Mouse (Mus musculus) adrenal gland, postnatal 4 days (tissue): ENCODE data around the gene Enpp6. TPM values are rescaled to one million over a fixed set of nuclear protein-coding genes. Genes with fewer than 3 reads are reported as not detected.
A peak's percentile ranks its signal among the peaks of the same experiment; 100 is the strongest.

Experiments
- DNase-seq, 2 experiments: peaks; one replicate each; pipeline ENCODE4 v3.0.0; 2021 to 2022; ENCODE audit warnings: low spot score in 2 of 2, mixed read lengths in 2 of 2
- long read RNA-seq, 2 experiments: library from polyadenylated mRNA; stranded (forward); transcript quantifications; one replicate each; pipeline ENCODE4 v2.0.0; 2021
- total RNA-seq, 2 experiments: library from RNA; stranded (reverse); gene quantifications; 2 replicates each; pipeline ENCODE4 v1.2.3; 2021

The Enpp6 gene
- total RNA-seq: 1 to 10 TPM; 2.5 to 2.6 TPM
- long read RNA-seq, experiment 1, full-length matches to known transcripts: 1 of 1 reads
- long read RNA-seq, experiment 1, partial matches to known transcripts: 0 of 1 reads
- long read RNA-seq, experiment 1, other reads (novel, unspliced or antisense): 0 of 1 reads
- long read RNA-seq, experiment 2, full-length matches to known transcripts: 1 of 3 reads
- long read RNA-seq, experiment 2, partial matches to known transcripts: 0 of 3 reads
- long read RNA-seq, experiment 2, other reads (novel, unspliced or antisense): 2 of 3 reads

- DNase-seq: no peak
These were observed at the start of gene Enpp6 for GRCm38 (mm10) chr8:46986386-46987140. Gene Enpp6 (plus strand): TSS chr8:46986887.

- DNase-seq: no peak
These were observed 48.5 kb upstream of the Enpp6 start for GRCm38 (mm10) chr8:46938218-46938617.

GRCm38 (mm10) chr8:46941295-46941694 is 45.4 kb upstream of the Enpp6 start:
- DNase-seq: no peak

- DNase-seq: no peak
These were observed 44.7 kb upstream of the Enpp6 start for GRCm38 (mm10) chr8:46941731-46942650.

GRCm38 (mm10) chr8:46942651-46943024 is 44.0 kb upstream of the Enpp6 start:
- no peak for DNase-seq

- DNase-seq: no peak
These were observed 43.4 kb upstream of the Enpp6 start for GRCm38 (mm10) chr8:46943337-46943736.

GRCm38 (mm10) chr8:46946181-46946580 is 40.5 kb upstream of the Enpp6 start:
- DNase-seq: no peak

- DNase-seq: no peak
These were observed 38.5 kb upstream of the Enpp6 start for GRCm38 (mm10) chr8:46948091-46948757.

- DNase-seq: peak; percentile 27 to 44
These were observed 33.2 kb upstream of the Enpp6 start for GRCm38 (mm10) chr8:46953472-46953871.

GRCm38 (mm10) chr8:46962630-46963427 is 23.9 kb upstream of the Enpp6 start:
- DNase-seq: no peak

GRCm38 (mm10) chr8:46963619-46964145 is 23.0 kb upstream of the Enpp6 start:
- DNase-seq: no peak

- no peak for DNase-seq
These were observed 20.9 kb upstream of the Enpp6 start for GRCm38 (mm10) chr8:46965812-46966211.

- no peak for DNase-seq
These were observed 18.0 kb upstream of the Enpp6 start for GRCm38 (mm10) chr8:46968721-46969120.

- no peak for DNase-seq
These were observed 17.3 kb upstream of the Enpp6 start for GRCm38 (mm10) chr8:46969386-46969785.

- DNase-seq: no peak
These were observed 9.3 kb upstream of the Enpp6 start for GRCm38 (mm10) chr8:46977376-46977775.

- DNase-seq: no peak
These were observed 4.5 kb upstream of the Enpp6 start for GRCm38 (mm10) chr8:46982166-46982565.

GRCm38 (mm10) chr8:46982770-46983169 is 3.9 kb upstream of the Enpp6 start:
- DNase-seq: no peak

- DNase-seq: no peak
These were observed 2.0 kb upstream of the Enpp6 start for GRCm38 (mm10) chr8:46984647-46985046.

- DNase-seq: no peak
These were observed 1.7 kb downstream of the Enpp6 start for GRCm38 (mm10) chr8:46988366-46988765.

GRCm38 (mm10) chr8:46991081-46991480 is 4.4 kb downstream of the Enpp6 start:
- no peak for DNase-seq
